Mouse (Mus musculus): ENCODE results near the gene B3gat2. TPM values are rescaled to one million over a fixed set of nuclear protein-coding genes. Genes with fewer than 3 reads are reported as not detected.

B3gat2 gene
- polyA plus RNA-seq, 1 experiment from 2014 or later = 0.50 TPM

GRCm38 (mm10) chr1:23884914-23885313 is 123.4 kb downstream of the B3gat2 start:
- no peaks in the 10 kb centered on the region for H3K9me3 ChIP-seq
- no peaks in the 10 kb centered on the region for H3K4me1 ChIP-seq
- no peak overlapping the region for H3K27ac ChIP-seq
- ATAC-seq (ENCODE audit: insufficient read depth, low FRiP score, low read depth) = no peak
- 97% methylated on average over 7 of the region's 7 CpGs for WGBS
- no peak overlapping the region for H3K4me3 ChIP-seq (replicated peaks)
- no peak overlapping the region for H3K9ac ChIP-seq
- H3K36me3 ChIP-seq = no peaks in the 10 kb centered on the region
- H3K4me2 ChIP-seq = no peak overlapping the region
- H3K27me3 ChIP-seq (replicated peaks) = no peaks in the 10 kb centered on the region

- H3K4me2 ChIP-seq = no peak overlapping the region
- H3K9me3 ChIP-seq = no peaks in the 10 kb centered on the region
- H3K4me3 ChIP-seq (replicated peaks) = no peak overlapping the region
- H3K36me3 ChIP-seq = no peaks in the 10 kb centered on the region
- no peak for ATAC-seq (ENCODE audit: insufficient read depth, low FRiP score, low read depth)
- no peaks in the 10 kb centered on the region for H3K27me3 ChIP-seq (replicated peaks)
- no peak overlapping the region for H3K27ac ChIP-seq
- WGBS = 25% methylated on average over 1 of the region's 1 CpGs
- H3K9ac ChIP-seq = no peak overlapping the region
- H3K4me1 ChIP-seq = no peaks in the 10 kb centered on the region
Observed at GRCm38 (mm10) chr1:23892072-23892471, 130.5 kb downstream of the B3gat2 start.

Other genes starting within 250 kb of the B3gat2 start
- 44.0 and 48.8 TPM in 2 replicates for gene Smap1, start 160.6 kb downstream of the B3gat2 start, polyA plus RNA-seq (2015; fragmentation: Nextera tagmentation; extraction: Ambion mirVana)
- gene Sdhaf4, start 243.9 kb downstream of the B3gat2 start, polyA plus RNA-seq (2015; fragmentation: Nextera tagmentation; extraction: Ambion mirVana) = 69.6 and 75.6 TPM in 2 replicates

Data from stomach, embryonic 15.5 days (tissue).